11 mouse cellular contexts compared by ENCODE assay signal in genomic region chr3:106494417-106494950, GRCm38 (mm10). TPM values are rescaled to one million over a fixed set of nuclear protein-coding genes. Genes with fewer than 3 reads are reported as not detected.
DNase-seq lines count a peak whose midpoint lies in the region; ATAC-seq and TF ChIP-seq lines count a peak whose summit lies in the region.
"Had no signal": no experiment of that assay in that cellular context is flagged by ENCODE, and none has a peak within 500 bp of the region (broad histone marks: within the 10 kb centered on the region; RNA-seq: fewer than 3 reads in every experiment).

No protein-coding gene starts in this region.

- TF ChIP-seq CTCF in lung, embryonic 14.5 days (IDR thresholded peaks at IDR 0.05; ENCODE audit: low read depth) = no peak

- 0 out of 2 replicates have a peak, but pooled peaks cover 3% of the 10 kb centered on the region for H3K36me3 ChIP-seq in lung, embryonic 14.5 days (ENCODE audit: insufficient read depth)
- no peaks in the 10 kb centered on the region for H3K36me3 ChIP-seq in heart, embryonic 11.5 days (ENCODE audit: control insufficient read depth, insufficient read depth, low read length)
- no peaks in the 10 kb centered on the region for H3K36me3 ChIP-seq in stomach, embryonic 15.5 days
- H3K36me3 ChIP-seq: hindbrain, embryonic 10.5 days had no signal

- H3K9ac ChIP-seq in lung, embryonic 14.5 days = no peak overlapping the region
- no peak overlapping the region for H3K9ac ChIP-seq in heart, embryonic 11.5 days (ENCODE audit: low read depth, low read length)
- no peak overlapping the region for H3K9ac ChIP-seq in stomach, embryonic 15.5 days

- no peaks in the 10 kb centered on the region for H3K4me1 ChIP-seq in lung, embryonic 14.5 days (ENCODE audit: insufficient read depth)
- H3K4me1 ChIP-seq in heart, embryonic 11.5 days (ENCODE audit: control insufficient read depth, insufficient read depth, low read length) = peaks cover 9% of the 10 kb centered on the region; the same call in 1 of the 2 replicates
- H3K4me1 ChIP-seq in stomach, embryonic 15.5 days = no peaks in the 10 kb centered on the region
- H3K4me1 ChIP-seq: hindbrain, embryonic 10.5 days had no signal

- no peaks in the 10 kb centered on the region for H3K27me3 ChIP-seq in lung, embryonic 14.5 days (ENCODE audit: insufficient read depth, low read length)
- H3K27me3 ChIP-seq in heart, embryonic 11.5 days (ENCODE audit: control insufficient read depth, insufficient read depth, low read length) = no peaks in the 10 kb centered on the region
- H3K27me3 ChIP-seq in stomach, embryonic 15.5 days (replicated peaks) = no peaks in the 10 kb centered on the region

- no peak overlapping the region for H3K4me2 ChIP-seq in lung, embryonic 14.5 days
- H3K4me2 ChIP-seq in heart, embryonic 11.5 days = no peak overlapping the region
- no peak overlapping the region for H3K4me2 ChIP-seq in stomach, embryonic 15.5 days

- H3K27ac ChIP-seq in lung, embryonic 14.5 days (ENCODE audit: low read depth) = peak overlapping the region; percentile 12; the same call in 1 of the 2 replicates
- H3K27ac ChIP-seq in heart, embryonic 11.5 days (ENCODE audit: low read depth, low read length) = peak overlapping the region; percentile 46
- H3K27ac ChIP-seq in stomach, embryonic 15.5 days = no peak overlapping the region
- H3K27ac ChIP-seq: hindbrain, embryonic 10.5 days had no signal

- WGBS in lung, embryonic 14.5 days = 73% methylated on average over 1 of the region's 1 CpGs
- WGBS in heart, embryonic 11.5 days (ENCODE audit: insufficient replicate concordance) = 59% methylated on average over 1 of the region's 1 CpGs
- 79% methylated on average over 1 of the region's 1 CpGs for WGBS in stomach, embryonic 15.5 days

- ATAC-seq in lung, embryonic 14.5 days (ENCODE audit: insufficient read depth) = no peak
- no peak for ATAC-seq in heart, embryonic 11.5 days (replicated peaks; ENCODE audit: insufficient number of reproducible peaks, low FRiP score, low TSS enrichment)
- 0 out of 2 replicates have a peak, but pooled peaks have one; percentile 31 for ATAC-seq in stomach, embryonic 15.5 days (ENCODE audit: insufficient read depth, low FRiP score, low read depth)

- no peak for DNase-seq in lung, embryonic 14.5 days
- no peak for DNase-seq in lung, adult 18-20 months
- DNase-seq in liver = peak; percentile 39
- no peak for DNase-seq in spleen, adult 12 weeks (ENCODE audit: low spot score)
- no peak for DNase-seq in layer of hippocampus, adult 9-10 months (ENCODE audit: low spot score)
- no peak for DNase-seq in cerebellum, postnatal 4 days (ENCODE audit: low spot score in 2 of 2)
- DNase-seq: kidney, adult 2 months; thymus, postnatal 36 days had no signal

- H3K4me3 ChIP-seq in lung, embryonic 14.5 days (ENCODE audit: low read depth, low read length) = no peak overlapping the region
- no peak overlapping the region for H3K4me3 ChIP-seq in heart, embryonic 11.5 days (ENCODE audit: low read depth, low read length)
- H3K4me3 ChIP-seq in stomach, embryonic 15.5 days (replicated peaks) = no peak overlapping the region
- H3K4me3 ChIP-seq: hindbrain, embryonic 10.5 days had no signal

- H3K9me3 ChIP-seq in lung, embryonic 14.5 days (ENCODE audit: low read depth, low read length) = no peaks in the 10 kb centered on the region
- H3K9me3 ChIP-seq in heart, embryonic 11.5 days (replicated peaks; ENCODE audit: control insufficient read depth, low read length) = no peaks in the 10 kb centered on the region
- no peaks in the 10 kb centered on the region for H3K9me3 ChIP-seq in stomach, embryonic 15.5 days
- H3K9me3 ChIP-seq: hindbrain, embryonic 10.5 days had no signal

RNA-seq across cellular contexts. Expression of gene Dennd2d, which starts 12.3 kb away (rescaled TPM):
- polyA plus RNA-seq in lung, embryonic 14.5 days (2014; fragmentation: Nextera tagmentation; extraction: Ambion mirVana) = 7.8 and 8.8 TPM in 2 replicates
- 2.0 and 2.8 TPM in 2 replicates for polyA plus RNA-seq in heart, embryonic 11.5 days (2014; fragmentation: Nextera tagmentation; extraction: Ambion mirVana)
- polyA plus RNA-seq in stomach, embryonic 15.5 days (2015; fragmentation: Nextera tagmentation; extraction: Ambion mirVana) = 20.2 and 20.4 TPM in 2 replicates

RNA-seq across cellular contexts. Expression of gene Dram2, which starts 53.1 kb away (rescaled TPM):
- 63.3 and 63.9 TPM in 2 replicates for polyA plus RNA-seq in lung, embryonic 14.5 days (2014; fragmentation: Nextera tagmentation; extraction: Ambion mirVana)
- polyA plus RNA-seq in heart, embryonic 11.5 days (2014; fragmentation: Nextera tagmentation; extraction: Ambion mirVana) = 59.7 and 64.9 TPM in 2 replicates
- 70.3 and 82.3 TPM in 2 replicates for polyA plus RNA-seq in stomach, embryonic 15.5 days (2015; fragmentation: Nextera tagmentation; extraction: Ambion mirVana)

RNA-seq across cellular contexts. Expression of gene Cept1, which starts 53.1 kb away (rescaled TPM):
- polyA plus RNA-seq in lung, embryonic 14.5 days (2014; fragmentation: Nextera tagmentation; extraction: Ambion mirVana) = 59.6 and 62.0 TPM in 2 replicates
- polyA plus RNA-seq in heart, embryonic 11.5 days (2014; fragmentation: Nextera tagmentation; extraction: Ambion mirVana) = 34.8 and 35.5 TPM in 2 replicates
- polyA plus RNA-seq in stomach, embryonic 15.5 days (2015; fragmentation: Nextera tagmentation; extraction: Ambion mirVana) = 60.8 and 61.4 TPM in 2 replicates
